Mouse (Mus musculus) gastrocnemius, postnatal 36 days (tissue): ENCODE measurements around the gene Tecrl. TPM values are rescaled to one million over a fixed set of nuclear protein-coding genes. Genes with fewer than 3 reads are reported as not detected.

ENCODE experiments used
- DNase-seq, 2 experiments: peaks; one replicate each; pipeline ENCODE4 v3.0.0; 2022
- intact Hi-C: fragments of 180-260 bp; cut with DNase I; formaldehyde crosslinking; loops from one replicate; pipeline ENCODE4 v1.15.1; 2025
- long read RNA-seq, 2 experiments: library from polyadenylated mRNA; stranded (forward); transcript quantifications; one replicate each; pipeline ENCODE4 v2.0.0; 2021
- total RNA-seq, 2 experiments: library from RNA; stranded (reverse); gene quantifications; 2 replicates each; pipeline ENCODE4 v1.2.3; 2021

The Tecrl gene
- total RNA-seq, result 1 to 10 TPM in 1 of 2 experiments, under 1 TPM in 1; 0.76 to 2.3 TPM
- long read RNA-seq, experiment 1, result 0 reads
- long read RNA-seq, experiment 2, partial matches to known transcripts, result 0 of 2 reads
- long read RNA-seq, experiment 2, other reads (novel, unspliced or antisense), result 0 of 2 reads

DNA sequence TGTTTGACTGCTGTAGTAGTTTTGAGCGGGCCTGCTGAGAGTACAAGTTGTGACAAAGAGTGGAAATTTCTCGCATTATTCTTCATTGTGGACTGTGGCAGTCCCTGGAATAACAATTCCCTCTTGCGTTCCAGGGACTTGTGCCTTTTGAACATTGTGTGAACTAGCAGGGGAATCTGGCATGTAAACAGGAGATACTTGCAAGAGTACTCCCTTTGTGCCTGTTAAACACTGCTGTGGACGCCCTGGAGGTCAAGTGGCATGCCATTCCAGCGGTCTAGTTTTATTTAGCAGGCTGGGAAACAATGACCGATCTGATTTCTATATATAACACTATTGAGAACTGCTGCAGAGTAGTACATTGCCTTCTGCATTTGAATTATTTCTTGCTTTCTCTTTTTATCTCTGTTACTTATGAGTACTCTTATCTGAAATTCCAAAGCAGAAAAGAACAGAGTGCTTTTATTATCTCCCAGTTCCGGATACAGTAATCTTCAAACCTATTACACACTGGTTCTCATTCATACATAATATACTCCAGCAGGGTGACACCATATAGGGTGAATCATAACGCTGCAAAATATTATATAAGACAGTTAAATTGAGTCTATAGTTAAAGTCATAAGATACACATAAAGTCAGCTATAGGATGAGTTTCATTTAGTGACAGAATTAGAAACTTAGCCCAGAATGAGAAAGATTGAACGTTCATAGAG lies at the start of gene Tecrl:
Gene Tecrl (minus strand): TSS at position 350 of the 716 bp plus-strand sequence.
- intact Hi-C loops, result no loop called here
- no peak for DNase-seq

DNA sequence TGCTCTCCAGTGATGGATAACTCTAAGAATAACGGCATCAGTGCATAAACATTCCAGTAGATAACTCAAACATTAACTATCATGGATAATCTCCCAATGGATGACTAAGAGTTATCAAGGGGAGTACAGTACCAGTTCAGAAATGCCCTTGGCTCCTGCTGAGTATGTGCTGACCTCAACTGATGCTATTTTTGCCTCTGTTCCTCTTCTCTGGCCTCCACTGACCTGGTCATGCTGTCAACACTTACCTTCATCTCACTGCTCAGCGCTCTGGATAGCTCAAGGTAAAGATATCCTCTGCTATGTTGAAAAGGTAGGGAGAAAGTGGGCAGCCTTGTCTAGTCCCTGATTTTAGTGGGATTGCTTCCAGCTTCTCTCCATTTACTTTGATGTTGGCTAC lies 30.0 kb upstream of the Tecrl start:
- no peak for DNase-seq
- intact Hi-C loops, result no loop called here

DNA sequence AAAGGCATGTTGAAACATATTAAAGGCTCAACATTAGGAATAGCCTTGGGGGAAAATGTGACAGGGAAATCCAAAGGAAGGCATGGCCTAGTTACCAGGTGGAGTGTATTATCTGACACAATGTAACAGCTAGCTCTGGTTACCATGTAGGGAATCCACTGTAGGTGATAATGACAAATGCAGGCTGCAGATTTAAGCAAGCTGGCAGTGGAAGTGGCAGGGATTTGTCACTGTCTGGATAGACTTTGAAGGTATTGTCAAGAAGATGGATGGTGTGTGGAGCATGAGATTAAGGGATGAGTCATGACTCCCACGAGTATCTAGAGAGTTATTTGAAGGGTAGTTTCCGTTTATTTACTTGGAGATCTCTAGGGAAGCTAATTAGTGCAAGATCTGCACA lies 3.4 kb downstream of the Tecrl start:
- intact Hi-C loops, result no loop called here
- no peak for DNase-seq

DNA sequence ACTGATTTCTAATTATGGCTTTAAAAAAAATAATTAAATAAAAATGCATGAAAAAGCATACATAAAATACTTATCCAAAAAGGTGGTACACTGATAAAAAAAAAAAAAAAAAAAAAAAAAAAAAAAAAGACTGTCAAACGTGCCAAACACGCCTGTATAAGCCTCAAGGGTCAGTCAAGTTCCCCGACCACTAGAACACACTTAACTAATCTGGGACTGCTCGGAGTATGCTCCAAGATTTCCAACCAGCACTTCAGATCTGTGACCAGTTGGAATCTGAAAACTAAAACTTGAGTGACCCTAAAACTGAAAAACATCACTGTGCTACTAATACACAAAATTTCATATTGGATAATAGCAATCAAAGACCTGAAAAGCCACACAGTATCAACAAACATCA lies 15.9 kb downstream of the Tecrl start:
- DNase-seq, result no peak
- intact Hi-C loops, result no loop called here

DNA sequence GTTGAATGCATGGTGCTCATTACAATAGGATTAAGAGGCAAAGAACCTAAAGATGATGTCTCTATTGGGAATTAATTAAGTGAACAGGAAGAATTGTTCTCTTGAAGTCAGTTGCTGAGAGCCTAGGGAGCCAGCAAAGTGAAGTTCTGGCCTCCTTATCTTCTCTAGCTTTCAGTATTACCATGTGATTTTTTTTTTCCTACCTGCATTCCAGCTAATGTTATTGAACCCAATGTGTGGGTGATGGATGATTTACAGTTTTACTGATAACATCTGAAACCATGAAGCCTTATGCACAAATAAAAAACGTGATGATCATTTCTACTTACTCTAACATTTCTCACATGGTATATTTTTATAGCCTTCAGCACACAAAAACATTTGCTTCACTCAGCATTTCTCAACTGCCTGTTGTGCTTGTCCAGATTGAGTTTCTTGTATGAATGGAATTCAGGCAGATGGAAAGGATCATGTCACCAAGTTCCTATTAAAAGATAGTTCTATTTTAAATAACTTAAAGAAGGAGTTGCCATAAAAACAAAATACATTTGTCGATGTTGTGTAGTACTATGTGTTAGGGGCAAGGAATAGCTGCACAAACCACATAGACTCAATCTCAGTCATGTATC lies 87.7 kb downstream of the Tecrl start:
- intact Hi-C loops, result no loop called here
- no peak for DNase-seq

DNA sequence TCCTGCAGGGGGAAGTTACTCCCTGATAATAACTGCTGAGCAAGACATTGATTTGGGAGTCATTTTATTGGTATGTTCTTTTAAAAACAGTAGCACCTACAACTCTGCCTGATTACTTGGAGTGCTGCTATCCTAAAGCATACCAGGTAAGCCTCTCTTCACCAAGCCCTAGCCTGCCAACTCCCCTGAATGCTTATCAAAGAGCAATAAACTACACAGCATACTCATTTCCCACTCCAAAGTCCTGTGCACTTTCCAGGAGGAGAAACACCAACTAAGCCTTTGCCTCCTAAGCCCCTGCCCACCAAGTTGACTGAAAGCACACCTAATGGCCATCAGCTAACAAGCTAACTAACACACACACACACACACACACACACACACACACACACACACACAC lies 94.9 kb downstream of the Tecrl start:
- no peak for DNase-seq
- intact Hi-C loops, result no loop called here

DNA sequence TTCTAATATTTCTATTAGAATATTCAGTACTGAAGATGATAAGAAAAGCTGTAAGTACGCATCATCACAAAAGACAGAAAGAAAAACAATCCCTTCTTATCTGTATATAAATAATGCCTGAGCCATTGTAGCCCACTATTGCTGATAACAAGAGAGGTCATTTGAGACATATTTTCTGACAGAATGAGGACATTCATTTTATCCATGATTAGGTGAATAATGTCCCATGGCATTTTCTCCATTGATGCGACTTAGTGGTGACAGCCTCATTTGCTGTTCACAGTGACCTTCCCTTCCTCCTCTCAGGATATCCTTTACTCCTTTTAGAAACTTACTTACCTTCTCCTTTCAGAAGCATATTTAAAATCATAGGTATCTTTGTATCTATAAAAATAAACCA lies 100.9 kb downstream of the Tecrl start:
- no peak for DNase-seq
- intact Hi-C loops, result no loop called here

DNA sequence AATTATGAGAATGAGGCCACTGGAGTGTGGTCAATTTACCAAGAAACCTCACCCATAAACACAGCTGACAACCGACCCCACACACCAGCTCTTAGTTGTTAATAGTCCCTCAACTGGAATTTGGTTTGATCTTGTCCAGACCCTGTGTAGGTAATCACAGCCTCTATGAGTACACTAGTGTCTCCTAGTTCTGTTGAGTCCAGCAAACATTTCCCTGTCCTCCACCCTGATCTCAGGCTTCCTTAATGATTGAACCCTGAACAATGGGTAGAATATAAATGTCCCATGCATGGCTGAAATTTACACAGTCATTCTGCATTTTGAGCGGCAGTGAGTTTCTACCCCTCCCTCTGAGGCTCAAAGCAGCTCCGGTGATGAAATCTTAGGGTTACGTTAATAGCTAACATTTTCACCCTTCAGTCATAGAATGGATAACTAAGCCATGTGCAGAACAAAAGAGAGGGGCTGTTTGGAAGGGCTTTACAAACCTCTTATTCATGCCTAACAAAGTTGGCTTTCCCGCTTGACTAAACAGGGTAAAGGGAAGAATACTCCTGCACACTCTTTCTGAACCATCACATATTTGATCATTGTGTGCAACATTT lies 116.0 kb downstream of the Tecrl start:
- intact Hi-C loops, result no loop called here
- DNase-seq, result no peak
